Mouse (Mus musculus): Measurements from ENCODE around the gene Rfc2. TPM values are rescaled to one million over a fixed set of nuclear protein-coding genes. Genes with fewer than 3 reads are reported as not detected.
A peak's percentile ranks its signal among the peaks of the same experiment; 100 is the strongest.

Gene Rfc2
- polyA plus RNA-seq, 1 experiment from 2014 or later, result 192 TPM

GRCm38 (mm10) chr5:134546790-134547189 is 34.4 kb upstream of the Rfc2 start:
- ATAC-seq, result no peak
- H3K9me3 ChIP-seq (ENCODE audit: control insufficient read depth, low read length), result no peaks in the 10 kb centered on the region
- H3K36me3 ChIP-seq (ENCODE audit: control insufficient read depth, insufficient read depth, low read length), result no peaks in the 10 kb centered on the region
- no peak overlapping the region for H3K9ac ChIP-seq (ENCODE audit: low read depth, low read length)
- no peak overlapping the region for H3K27ac ChIP-seq (ENCODE audit: low read depth, low read length)
- no peak overlapping the region for H3K4me3 ChIP-seq (ENCODE audit: low read length)
- peaks cover 47% of the 10 kb centered on the region for H3K4me1 ChIP-seq (ENCODE audit: control insufficient read depth, insufficient read depth, low read depth, low read length)
- H3K4me2 ChIP-seq (ENCODE audit: low read length), result no peak overlapping the region
- no peaks in the 10 kb centered on the region for H3K27me3 ChIP-seq (replicated peaks; ENCODE audit: control insufficient read depth, insufficient read depth, low read length)
- whole genome bisulfite sequencing, result 74% methylated on average over 7 of the region's 7 CpGs

- peaks cover 55% of the 10 kb centered on the region for H3K4me1 ChIP-seq (ENCODE audit: control insufficient read depth, insufficient read depth, low read depth, low read length)
- no peaks in the 10 kb centered on the region for H3K36me3 ChIP-seq (ENCODE audit: control insufficient read depth, insufficient read depth, low read length)
- no peak overlapping the region for H3K27ac ChIP-seq (ENCODE audit: low read depth, low read length)
- no peaks in the 10 kb centered on the region for H3K9me3 ChIP-seq (ENCODE audit: control insufficient read depth, low read length)
- H3K4me3 ChIP-seq (ENCODE audit: low read length), result no peak overlapping the region
- no peak for ATAC-seq
- H3K9ac ChIP-seq (ENCODE audit: low read depth, low read length), result no peak overlapping the region
- 47% methylated on average over 5 of the region's 5 CpGs for whole genome bisulfite sequencing
- H3K27me3 ChIP-seq (replicated peaks; ENCODE audit: control insufficient read depth, insufficient read depth, low read length), result no peaks in the 10 kb centered on the region
- H3K4me2 ChIP-seq (ENCODE audit: low read length), result peak overlapping the region; percentile 1
Measured at GRCm38 (mm10) chr5:134548306-134548705, 32.9 kb upstream of the Rfc2 start.

GRCm38 (mm10) chr5:134549640-134550168 is 31.5 kb upstream of the Rfc2 start:
- H3K27me3 ChIP-seq (replicated peaks; ENCODE audit: control insufficient read depth, insufficient read depth, low read length), result no peaks in the 10 kb centered on the region
- WGBS, result 92% methylated on average over 2 of the region's 3 CpGs
- no peaks in the 10 kb centered on the region for H3K36me3 ChIP-seq (ENCODE audit: control insufficient read depth, insufficient read depth, low read length)
- H3K27ac ChIP-seq (ENCODE audit: low read depth, low read length), result no peak overlapping the region
- H3K4me3 ChIP-seq (ENCODE audit: low read length), result peak overlapping the region; percentile 95; the same call in 1 of the 2 replicates
- H3K4me2 ChIP-seq (ENCODE audit: low read length), result peak overlapping the region; percentile 63
- 0 out of 2 replicates have a peak overlapping the region, but pooled peaks have one; percentile 35 for H3K9ac ChIP-seq (ENCODE audit: low read depth, low read length)
- H3K4me1 ChIP-seq (ENCODE audit: control insufficient read depth, insufficient read depth, low read depth, low read length), result peaks cover 48% of the 10 kb centered on the region
- no peak for ATAC-seq
- H3K9me3 ChIP-seq (ENCODE audit: control insufficient read depth, low read length), result no peaks in the 10 kb centered on the region

GRCm38 (mm10) chr5:134550836-134551232 is 30.3 kb upstream of the Rfc2 start:
- Histone ChIP-seq H3K27me3 (replicated peaks; ENCODE audit: control insufficient read depth, insufficient read depth, low read length) (no peaks in the 10 kb centered on the region), H3K4me2 (ENCODE audit: low read length) (peak overlapping the region; percentile 63), H3K27ac (ENCODE audit: low read depth, low read length) (peak overlapping the region; percentile 99), H3K4me1 (ENCODE audit: control insufficient read depth, insufficient read depth, low read depth, low read length) (peaks cover 54% of the 10 kb centered on the region), H3K9ac (ENCODE audit: low read depth, low read length) (peak overlapping the region; percentile 98), H3K36me3 (ENCODE audit: control insufficient read depth, insufficient read depth, low read length) (no peaks in the 10 kb centered on the region), H3K4me3 (ENCODE audit: low read length) (peak overlapping the region; percentile 95), H3K9me3 (ENCODE audit: control insufficient read depth, low read length) (no peaks in the 10 kb centered on the region)
- peak; percentile 5; the same call in 1 of the 2 replicates for ATAC-seq
- WGBS, result 5% methylated on average over 6 of the region's 6 CpGs

GRCm38 (mm10) chr5:134551233-134552109 is 29.7 kb upstream of the Rfc2 start:
- peak overlapping the region; percentile 95 for H3K4me3 ChIP-seq (ENCODE audit: low read length)
- H3K27me3 ChIP-seq (replicated peaks; ENCODE audit: control insufficient read depth, insufficient read depth, low read length), result no peaks in the 10 kb centered on the region
- ATAC-seq, result peak; percentile 21
- H3K36me3 ChIP-seq (ENCODE audit: control insufficient read depth, insufficient read depth, low read length), result no peaks in the 10 kb centered on the region
- H3K4me2 ChIP-seq (ENCODE audit: low read length), result peak overlapping the region; percentile 63
- peaks cover 53% of the 10 kb centered on the region for H3K4me1 ChIP-seq (ENCODE audit: control insufficient read depth, insufficient read depth, low read depth, low read length)
- peak overlapping the region; percentile 98 for H3K9ac ChIP-seq (ENCODE audit: low read depth, low read length)
- no peaks in the 10 kb centered on the region for H3K9me3 ChIP-seq (ENCODE audit: control insufficient read depth, low read length)
- 1% methylated on average over 41 of the region's 52 CpGs for WGBS
- H3K27ac ChIP-seq (ENCODE audit: low read depth, low read length), result peak overlapping the region; percentile 99

GRCm38 (mm10) chr5:134552110-134552972 is 28.8 kb upstream of the Rfc2 start, which contains the start of gene Clip2:
TSS of gene Clip2 (minus strand) at chr5:134552434.
- H3K36me3 ChIP-seq (ENCODE audit: control insufficient read depth, insufficient read depth, low read length), result no peaks in the 10 kb centered on the region
- peak; percentile 92 for ATAC-seq
- peak within 1 kb of the TSS; percentile 63 for H3K4me2 ChIP-seq (ENCODE audit: low read length)
- no peaks in the 10 kb centered on the region for H3K27me3 ChIP-seq (replicated peaks; ENCODE audit: control insufficient read depth, insufficient read depth, low read length)
- no peaks in the 10 kb centered on the region for H3K9me3 ChIP-seq (ENCODE audit: control insufficient read depth, low read length)
- H3K4me3 ChIP-seq (ENCODE audit: low read length), result peak within 1 kb of the TSS; percentile 95
- 1% methylated on average over 48 of the region's 61 CpGs for WGBS
- H3K27ac ChIP-seq (ENCODE audit: low read depth, low read length), result peak within 1 kb of the TSS; percentile 99
- peaks cover 47% of the 10 kb centered on the region for H3K4me1 ChIP-seq (ENCODE audit: control insufficient read depth, insufficient read depth, low read depth, low read length)
- peak within 1 kb of the TSS; percentile 98 for H3K9ac ChIP-seq (ENCODE audit: low read depth, low read length)

GRCm38 (mm10) chr5:134553951-134554546 is 27.1 kb upstream of the Rfc2 start:
- H3K27ac ChIP-seq (ENCODE audit: low read depth, low read length), result no peak overlapping the region
- no peak overlapping the region for H3K4me3 ChIP-seq (ENCODE audit: low read length)
- no peaks in the 10 kb centered on the region for H3K36me3 ChIP-seq (ENCODE audit: control insufficient read depth, insufficient read depth, low read length)
- no peak for ATAC-seq
- peaks cover 33% of the 10 kb centered on the region for H3K4me1 ChIP-seq (ENCODE audit: control insufficient read depth, insufficient read depth, low read depth, low read length)
- H3K9me3 ChIP-seq (ENCODE audit: control insufficient read depth, low read length), result no peaks in the 10 kb centered on the region
- WGBS, result 87% methylated on average over 5 of the region's 5 CpGs
- no peaks in the 10 kb centered on the region for H3K27me3 ChIP-seq (replicated peaks; ENCODE audit: control insufficient read depth, insufficient read depth, low read length)
- no peak overlapping the region for H3K4me2 ChIP-seq (ENCODE audit: low read length)
- H3K9ac ChIP-seq (ENCODE audit: low read depth, low read length), result no peak overlapping the region

GRCm38 (mm10) chr5:134555463-134556164 is 25.6 kb upstream of the Rfc2 start:
- Histone ChIP-seq H3K4me3 (ENCODE audit: low read length) (0 out of 2 replicates have a peak overlapping the region, but pooled peaks have one; percentile 10), H3K36me3 (ENCODE audit: control insufficient read depth, insufficient read depth, low read length) (no peaks in the 10 kb centered on the region), H3K27me3 (replicated peaks; ENCODE audit: control insufficient read depth, insufficient read depth, low read length) (no peaks in the 10 kb centered on the region), H3K4me1 (ENCODE audit: control insufficient read depth, insufficient read depth, low read depth, low read length) (peaks cover 18% of the 10 kb centered on the region), H3K9ac (ENCODE audit: low read depth, low read length) (no peak overlapping the region; the same call in 1 of the 2 replicates), H3K9me3 (ENCODE audit: control insufficient read depth, low read length) (no peaks in the 10 kb centered on the region), H3K4me2 (ENCODE audit: low read length) (peak overlapping the region; percentile 44), H3K27ac (ENCODE audit: low read depth, low read length) (peak overlapping the region; percentile 34; the same call in 1 of the 2 replicates)
- WGBS, result 12% methylated on average over 20 of the region's 20 CpGs
- no peak for ATAC-seq
